Mouse (Mus musculus) telencephalon, adult 2 months (tissue): ENCODE results near the gene Aspg.

ENCODE experiments used
- DNase-seq: peaks from one replicate; pipeline ENCODE4 v3.0.0-alpha.2; 2011; ENCODE audit warnings: low read depth, low spot score

Gene Aspg

GRCm38 (mm10) chr12:112113710-112114109, 7.2 kb downstream of the Aspg start:
- DNase-seq: no peak

GRCm38 (mm10) chr12:112117006-112117405, 10.5 kb downstream of the Aspg start:
- DNase-seq: no peak

- DNase-seq: peak; percentile 72
These were observed 11.2 kb downstream of the Aspg start for GRCm38 (mm10) chr12:112117649-112118048.

- no peak for DNase-seq
These were observed 14.7 kb downstream of the Aspg start for GRCm38 (mm10) chr12:112121188-112121587.

GRCm38 (mm10) chr12:112125903-112126302, 19.4 kb downstream of the Aspg start:
- DNase-seq: no peak

- no peak for DNase-seq
These were observed 20.6 kb downstream of the Aspg start for GRCm38 (mm10) chr12:112126931-112127635.

- DNase-seq: no peak
These were observed 22.0 kb downstream of the Aspg start for GRCm38 (mm10) chr12:112128526-112128925.

- no peak for DNase-seq
These were observed 22.9 kb downstream of the Aspg start for GRCm38 (mm10) chr12:112129300-112129856.

- DNase-seq: no peak
These were observed 23.8 kb downstream of the Aspg start for GRCm38 (mm10) chr12:112130161-112130860.

- no peak for DNase-seq
These were observed 24.5 kb downstream of the Aspg start for GRCm38 (mm10) chr12:112130957-112131356.

GRCm38 (mm10) chr12:112140231-112140630, 33.8 kb downstream of the Aspg start:
- no peak for DNase-seq

- no peak for DNase-seq
These were observed 34.3 kb downstream of the Aspg start for GRCm38 (mm10) chr12:112140745-112141144.

- DNase-seq: no peak
These were observed 34.8 kb downstream of the Aspg start for GRCm38 (mm10) chr12:112141300-112141699.

GRCm38 (mm10) chr12:112143116-112143832, 36.8 kb downstream of the Aspg start:
- DNase-seq: no peak

- no peak for DNase-seq
These were observed 37.3 kb downstream of the Aspg start for GRCm38 (mm10) chr12:112143833-112144201.

GRCm38 (mm10) chr12:112144377-112145115, 38.1 kb downstream of the Aspg start:
- DNase-seq: no peak

GRCm38 (mm10) chr12:112145211-112145874, 38.9 kb downstream of the Aspg start:
- DNase-seq: no peak

- peak; percentile 15 for DNase-seq
These were observed 39.6 kb downstream of the Aspg start, which contains the start of gene Kif26a for GRCm38 (mm10) chr12:112145875-112146651. Gene Kif26a (plus strand): TSS chr12:112146208.

- DNase-seq: no peak
These were observed 40.9 kb downstream of the Aspg start for GRCm38 (mm10) chr12:112147365-112147764.

GRCm38 (mm10) chr12:112150011-112150410, 43.5 kb downstream of the Aspg start:
- no peak for DNase-seq
